Mouse (Mus musculus): ENCODE measurements around the gene Srek1ip1.

DNA sequence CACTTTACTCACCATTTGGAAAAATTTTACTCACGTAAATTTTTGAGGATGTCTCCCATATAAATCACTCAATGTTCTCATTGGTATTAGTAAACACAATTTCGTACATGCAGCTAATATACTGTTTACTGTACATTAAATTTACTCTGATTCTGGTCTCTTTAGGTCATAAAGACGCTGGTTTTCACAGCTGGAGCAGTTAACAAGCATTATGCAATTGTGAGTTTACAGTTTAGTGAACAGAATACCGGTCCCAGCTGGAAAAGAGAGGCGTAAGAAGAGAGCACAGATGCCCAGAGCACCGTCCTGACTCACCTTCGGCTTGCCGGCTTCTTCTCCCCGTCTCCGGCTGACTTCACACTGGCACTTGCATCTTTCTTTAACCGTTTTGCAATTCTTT is at the start of gene Srek1ip1:
- TF ChIP-seq POLR2A (IDR thresholded peaks at IDR 0.05; ENCODE audit: borderline replicate concordance, extremely low read depth, low read depth, low read length) (no peak), CTCF (IDR thresholded peaks at IDR 0.05; ENCODE audit: insufficient read depth, low read length) (no peak)

All from lung, adult 2 months (tissue).